Mouse (Mus musculus) limb, embryonic 10.5 days (tissue): ENCODE measurements at regions not wholly inside any gene's neighbourhood (a gene's known extent, or its start where the extent isn't known, plus 50 kb on each side); places are given as distances from the start of the nearest gene placed in this dataset.
A peak's percentile ranks its signal among the peaks of the same experiment; 100 is the strongest.

Experiments used
- DNase-seq: peaks from one replicate; pipeline ENCODE4 v3.0.0-alpha.2; 2017; ENCODE audit warnings: low spot score
- H3K27ac ChIP-seq: fragments of 300-500 bp; sonication (generic); 2 replicates; pipeline ENCODE4 v1.5.1; 2016; ENCODE audit warnings: mild to moderate bottlenecking
- H3K27me3 ChIP-seq: fragments of 300-500 bp; sonication (generic); 2 replicates; pipeline ENCODE4 v1.6.1; 2016; ENCODE audit warnings: low read depth, mild to moderate bottlenecking; ENCODE audit not compliant: poor library complexity, severe bottlenecking
- H3K36me3 ChIP-seq: fragments of 300-500 bp; sonication (generic); 2 replicates; pipeline ENCODE4 v1.6.1; 2016; ENCODE audit warnings: mild to moderate bottlenecking, moderate library complexity
- H3K4me1 ChIP-seq: fragments of 300-500 bp; sonication (generic); 2 replicates; pipeline ENCODE4 v1.6.1; 2016
- H3K4me3 ChIP-seq: fragments of 300-500 bp; sonication (generic); 2 replicates; pipeline ENCODE4 v1.5.1; 2016; ENCODE audit warnings: mild to moderate bottlenecking, moderate library complexity
- H3K9me3 ChIP-seq: fragments of 300-500 bp; sonication (generic); replicated peaks from 2 replicates; pipeline ENCODE4 v1.6.1; 2016; ENCODE audit warnings: mild to moderate bottlenecking
- WGBS: fragments of 180-500 bp; shearing (Covaris S2); methylation state at CpG from one replicate; pipeline ENCODE4 v1.1.7; 2016; 5-methylcytosine and 5-hydroxymethylcytosine counted together

- DNase-seq, result no peak
- H3K27me3 ChIP-seq, result no peaks in the 10 kb centered on the region
- H3K4me3 ChIP-seq, result no peak overlapping the region
- no peaks in the 10 kb centered on the region for H3K36me3 ChIP-seq
- 83% methylated on average over 5 of the region's 5 CpGs for WGBS
- H3K27ac ChIP-seq, result no peak overlapping the region
- no peaks in the 10 kb centered on the region for H3K9me3 ChIP-seq
- peaks cover 7% of the 10 kb centered on the region for H3K4me1 ChIP-seq
Measured at GRCm38 (mm10) chr7:71873817-71874216, 432.6 kb downstream of the Mctp2 start.

DNA sequence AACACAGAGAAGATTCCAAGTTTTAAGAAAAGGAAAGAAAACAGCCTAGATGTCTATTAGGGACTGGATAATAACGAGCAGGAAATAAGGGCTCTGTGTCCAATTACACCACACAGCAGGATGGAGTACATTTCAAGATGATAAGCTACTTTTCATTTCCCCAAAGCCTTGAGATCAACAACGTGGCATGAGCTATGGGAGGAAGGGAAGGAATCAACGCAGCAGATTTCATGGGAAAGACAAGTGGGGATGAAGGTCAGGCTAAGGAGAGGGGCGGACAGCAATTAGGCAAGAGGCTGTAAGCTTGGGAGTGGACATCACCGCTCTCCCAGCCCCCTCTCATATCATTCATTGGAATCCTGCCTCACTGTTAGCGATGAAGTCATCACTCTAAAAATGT lies 433.5 kb downstream of the Mctp2 start:
- DNase-seq, result no peak
- 0 out of 2 replicates have a peak, but pooled peaks cover 7% of the 10 kb centered on the region for H3K27me3 ChIP-seq
- no peak overlapping the region for H3K4me3 ChIP-seq
- no peaks in the 10 kb centered on the region for H3K9me3 ChIP-seq
- H3K4me1 ChIP-seq, result peaks cover 10% of the 10 kb centered on the region
- no peaks in the 10 kb centered on the region for H3K36me3 ChIP-seq
- WGBS, result 59% methylated on average over 6 of the region's 6 CpGs
- H3K27ac ChIP-seq, result no peak overlapping the region

DNA sequence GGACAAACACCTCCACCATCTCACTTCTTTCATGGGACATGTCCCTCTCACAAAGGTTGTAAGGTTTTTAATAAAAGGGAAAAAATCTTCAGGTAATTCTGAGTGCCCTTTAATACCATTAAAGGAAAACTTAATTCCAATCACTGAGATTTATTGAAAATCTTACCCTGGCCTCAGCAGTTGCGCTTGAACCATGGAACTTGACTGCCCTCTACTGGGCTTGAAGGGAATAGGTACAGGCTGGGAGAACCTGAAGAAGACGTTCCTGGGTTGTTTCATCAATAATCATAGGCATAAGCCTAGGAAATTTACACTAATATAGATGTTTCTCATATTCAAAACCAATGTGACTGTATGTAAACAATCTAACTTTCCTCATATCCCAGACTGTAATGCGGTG lies 439.3 kb downstream of the Mctp2 start:
- WGBS, result 17% methylated on average over 3 of the region's 3 CpGs
- peak; percentile 63 for DNase-seq
- H3K4me1 ChIP-seq, result peaks cover 24% of the 10 kb centered on the region

DNA sequence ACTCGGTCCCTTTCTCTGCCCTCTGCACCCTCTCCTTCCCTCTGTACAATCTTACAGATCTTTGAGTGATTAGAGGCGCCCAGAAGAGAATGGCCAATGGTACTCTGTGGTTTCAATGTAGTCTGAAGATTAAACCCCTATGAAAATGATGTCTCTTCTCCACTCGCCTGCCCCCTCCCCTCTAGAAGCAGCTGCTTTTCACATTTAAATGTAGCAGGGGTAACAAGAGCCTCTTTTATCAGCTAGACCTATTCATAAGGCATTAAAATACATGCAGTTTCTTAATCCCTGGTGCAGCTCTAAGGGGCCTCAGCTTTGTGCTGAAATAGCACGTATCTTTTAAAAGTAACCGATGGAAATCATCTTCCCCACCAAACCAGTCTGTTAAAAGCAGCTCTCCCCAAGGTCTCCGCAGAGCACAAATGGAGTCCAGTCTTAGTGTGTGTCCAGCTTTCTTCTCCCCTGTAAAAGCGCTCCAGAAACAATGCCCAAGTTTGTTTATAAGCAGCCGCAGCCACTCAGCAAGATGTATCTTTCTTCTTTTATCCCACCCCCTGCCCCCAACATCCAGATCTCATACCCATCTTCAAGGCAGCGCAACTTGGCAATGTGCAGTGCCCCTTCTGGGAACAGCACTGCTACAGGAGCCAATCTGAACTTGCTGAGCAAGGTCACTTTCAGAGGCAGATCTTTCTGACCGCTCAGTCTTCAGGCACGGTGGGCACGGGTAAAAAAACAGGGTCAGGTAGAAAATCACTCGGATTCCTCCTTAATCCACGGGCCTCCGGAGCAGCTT lies 440.8 kb downstream of the Mctp2 start:
- no peaks in the 10 kb centered on the region for H3K36me3 ChIP-seq
- no peaks in the 10 kb centered on the region for H3K9me3 ChIP-seq
- no peak overlapping the region for H3K4me3 ChIP-seq
- peaks cover 31% of the 10 kb centered on the region for H3K4me1 ChIP-seq
- H3K27me3 ChIP-seq, result 0 out of 2 replicates have a peak, but pooled peaks cover 14% of the 10 kb centered on the region
- WGBS, result 48% methylated on average over 15 of the region's 15 CpGs
- no peak for DNase-seq
- H3K27ac ChIP-seq, result peak overlapping the region; percentile 36; the same call in 1 of the 2 replicates

More for the DNA sequence above, 439.3 kb downstream of the Mctp2 start:
- Histone ChIP-seq H3K27me3 (0 out of 2 replicates have a peak, but pooled peaks cover 14% of the 10 kb centered on the region), H3K27ac (no peak overlapping the region), H3K9me3 (no peaks in the 10 kb centered on the region), H3K36me3 (no peaks in the 10 kb centered on the region), H3K4me3 (no peak overlapping the region)

DNA sequence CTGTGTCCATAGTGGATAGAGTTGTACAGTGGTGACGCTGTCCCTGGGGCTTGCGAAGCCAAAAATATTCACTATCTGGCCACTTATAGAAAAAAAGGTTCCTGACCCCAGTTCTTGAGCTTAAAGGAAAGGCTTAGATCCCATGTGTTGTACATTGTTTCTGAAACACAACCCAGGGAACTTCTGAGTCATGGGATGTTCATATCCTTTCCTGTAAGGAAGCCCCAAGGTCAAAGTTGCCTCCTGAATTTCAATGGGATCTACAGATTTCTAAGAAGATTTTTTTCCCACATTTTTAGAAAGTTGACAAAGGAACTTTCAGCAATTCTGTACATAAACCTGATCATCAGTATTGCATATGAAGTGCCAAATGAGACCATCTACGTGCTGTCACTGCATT lies 453.5 kb downstream of the Mctp2 start:
- Histone ChIP-seq H3K27me3 (no peaks in the 10 kb centered on the region), H3K4me3 (no peak overlapping the region), H3K9me3 (no peaks in the 10 kb centered on the region), H3K36me3 (no peaks in the 10 kb centered on the region), H3K4me1 (no peaks in the 10 kb centered on the region), H3K27ac (no peak overlapping the region)
- DNase-seq, result no peak
- 94% methylated on average over 3 of the region's 3 CpGs for WGBS

DNA sequence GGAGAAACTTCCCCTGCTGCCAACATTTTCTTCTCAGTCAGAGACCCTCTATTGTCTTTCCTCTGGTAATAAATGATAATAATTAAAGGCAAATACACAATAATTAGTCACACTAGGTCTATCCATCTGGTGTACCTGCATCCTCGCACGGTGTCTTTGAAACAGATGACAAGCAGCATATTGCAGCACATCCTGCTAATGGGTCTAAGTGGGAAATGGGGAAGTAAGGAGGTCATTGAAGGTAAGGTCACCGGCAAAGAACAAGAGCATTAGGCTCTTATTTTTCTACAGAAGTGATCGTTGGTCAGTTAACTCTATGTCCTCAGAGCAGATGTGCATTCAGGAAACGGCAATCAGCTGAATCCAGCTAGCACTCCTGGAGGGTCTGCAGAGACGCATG lies 457.2 kb downstream of the Mctp2 start:
- Histone ChIP-seq H3K4me1 (no peaks in the 10 kb centered on the region), H3K4me3 (no peak overlapping the region), H3K36me3 (no peaks in the 10 kb centered on the region), H3K9me3 (no peaks in the 10 kb centered on the region), H3K27me3 (no peaks in the 10 kb centered on the region), H3K27ac (no peak overlapping the region)
- WGBS, result 87% methylated on average over 6 of the region's 6 CpGs
- no peak for DNase-seq

DNA sequence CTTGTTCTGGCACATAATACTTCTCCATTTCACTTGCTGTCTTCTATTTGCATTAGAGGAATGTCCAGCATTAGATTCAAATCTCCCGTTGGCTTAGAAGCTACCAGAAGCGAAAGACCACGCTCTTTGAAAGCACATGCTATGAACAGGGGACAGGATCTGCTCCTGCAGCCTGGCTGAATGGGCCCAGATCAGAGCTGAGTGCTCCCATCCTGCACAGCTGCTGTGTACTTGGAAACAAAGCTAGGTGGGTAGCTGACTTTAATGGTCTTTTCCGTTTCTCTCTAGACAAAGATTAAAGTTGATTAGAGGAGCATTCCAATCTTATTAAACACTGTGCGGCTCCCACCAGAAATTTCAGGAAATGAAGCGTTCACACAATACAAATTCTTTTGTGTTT lies 468.6 kb downstream of the Mctp2 start:
- 74% methylated on average over 6 of the region's 6 CpGs for WGBS
- Histone ChIP-seq H3K27ac (0 out of 2 replicates have a peak overlapping the region, but pooled peaks have one; percentile 3), H3K4me1 (peaks cover 12% of the 10 kb centered on the region), H3K27me3 (no peaks in the 10 kb centered on the region), H3K9me3 (no peaks in the 10 kb centered on the region), H3K36me3 (no peaks in the 10 kb centered on the region), H3K4me3 (no peak overlapping the region)
- no peak for DNase-seq

- no peak overlapping the region for H3K27ac ChIP-seq
- peaks cover 9% of the 10 kb centered on the region for H3K4me1 ChIP-seq
- no peak overlapping the region for H3K4me3 ChIP-seq
- 95% methylated on average over 3 of the region's 3 CpGs for WGBS
- H3K9me3 ChIP-seq, result no peaks in the 10 kb centered on the region
- H3K36me3 ChIP-seq, result no peaks in the 10 kb centered on the region
- H3K27me3 ChIP-seq, result no peaks in the 10 kb centered on the region
- no peak for DNase-seq
Measured at GRCm38 (mm10) chr7:71831790-71832525, 474.4 kb downstream of the Mctp2 start.

GRCm38 (mm10) chr7:71829567-71829966 lies 476.8 kb downstream of the Mctp2 start:
- 37% methylated on average over 6 of the region's 6 CpGs for WGBS
- DNase-seq, result no peak
- no peaks in the 10 kb centered on the region for H3K9me3 ChIP-seq

GRCm38 (mm10) chr7:71816138-71816537 lies 464.9 kb upstream of the Gm10295 start:
- DNase-seq, result no peak
- Histone ChIP-seq H3K27ac (no peak overlapping the region), H3K9me3 (no peaks in the 10 kb centered on the region), H3K4me1 (no peaks in the 10 kb centered on the region), H3K36me3 (no peaks in the 10 kb centered on the region), H3K27me3 (no peaks in the 10 kb centered on the region), H3K4me3 (no peak overlapping the region)
- WGBS, result 90% methylated on average over 11 of the region's 11 CpGs

More at GRCm38 (mm10) chr7:71829567-71829966, 476.8 kb downstream of the Mctp2 start:
- no peak overlapping the region for H3K4me3 ChIP-seq
- peaks cover 9% of the 10 kb centered on the region for H3K4me1 ChIP-seq
- H3K36me3 ChIP-seq, result no peaks in the 10 kb centered on the region
- no peak overlapping the region for H3K27ac ChIP-seq
- H3K27me3 ChIP-seq, result no peaks in the 10 kb centered on the region

DNA sequence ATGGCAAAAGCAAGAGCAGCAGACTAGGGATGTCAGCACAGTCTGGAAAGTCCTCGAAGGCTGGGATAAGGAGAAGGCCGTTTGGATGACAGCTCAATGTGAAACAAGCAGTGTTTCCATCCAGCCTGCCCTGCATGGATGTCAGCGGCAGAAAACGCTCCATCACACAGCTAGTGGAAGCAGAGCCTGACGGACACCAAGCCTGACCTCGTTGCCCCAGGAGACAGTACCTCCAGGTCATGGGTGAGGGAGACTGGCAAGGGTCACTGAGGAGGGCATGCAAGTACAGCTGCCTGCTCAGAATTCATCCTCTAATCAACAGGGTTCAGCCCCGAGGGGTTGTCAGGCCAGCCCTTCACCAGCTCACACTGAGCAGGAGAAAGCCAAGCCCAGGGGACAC lies 442.9 kb upstream of the Gm10295 start:
- Histone ChIP-seq H3K36me3 (no peaks in the 10 kb centered on the region), H3K9me3 (no peaks in the 10 kb centered on the region), H3K4me3 (no peak overlapping the region), H3K27me3 (no peaks in the 10 kb centered on the region), H3K4me1 (peaks cover 3% of the 10 kb centered on the region; the same call in 1 of the 2 replicates), H3K27ac (no peak overlapping the region)
- no peak for DNase-seq
- WGBS, result 42% methylated on average over 7 of the region's 7 CpGs

DNA sequence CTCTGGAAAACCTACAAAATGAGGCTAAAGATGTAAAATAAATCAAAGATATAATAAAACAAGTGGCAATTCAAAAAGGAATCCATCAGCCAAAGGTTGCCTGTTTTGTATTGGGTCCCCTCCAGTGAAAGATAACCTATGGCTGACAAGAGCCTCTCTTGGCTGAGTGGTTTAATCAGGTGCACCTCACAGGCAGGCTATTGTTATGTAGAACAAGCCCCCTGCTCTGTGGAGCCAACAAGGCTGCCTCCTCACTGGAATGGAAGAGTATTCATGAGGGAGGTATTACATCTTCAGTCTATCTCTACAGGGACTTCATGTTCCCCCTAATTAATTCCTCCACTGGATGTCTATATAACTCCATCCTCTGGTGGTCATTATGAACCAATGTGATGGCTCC lies 437.1 kb upstream of the Gm10295 start:
- Histone ChIP-seq H3K27me3 (no peaks in the 10 kb centered on the region), H3K36me3 (no peaks in the 10 kb centered on the region), H3K4me3 (no peak overlapping the region), H3K4me1 (peaks cover 4% of the 10 kb centered on the region; the same call in 1 of the 2 replicates), H3K9me3 (no peaks in the 10 kb centered on the region), H3K27ac (no peak overlapping the region)
- DNase-seq, result no peak

GRCm38 (mm10) chr7:71782496-71782895 lies 431.2 kb upstream of the Gm10295 start:
- WGBS, result 88% methylated on average over 4 of the region's 4 CpGs
- no peaks in the 10 kb centered on the region for H3K36me3 ChIP-seq
- DNase-seq, result no peak

More at GRCm38 (mm10) chr7:71782496-71782895, 431.2 kb upstream of the Gm10295 start:
- Histone ChIP-seq H3K4me1 (peaks cover 9% of the 10 kb centered on the region; the same call in 1 of the 2 replicates), H3K9me3 (no peaks in the 10 kb centered on the region), H3K27me3 (no peaks in the 10 kb centered on the region), H3K4me3 (no peak overlapping the region), H3K27ac (no peak overlapping the region)
